Mouse (Mus musculus): ENCODE measurements around the gene Trim62. TPM values are rescaled to one million over a fixed set of nuclear protein-coding genes. Genes with fewer than 3 reads are reported as not detected.

Gene Trim62
- polyA plus RNA-seq, 1 experiment from 2014 or later = 23.4 TPM

DNA sequence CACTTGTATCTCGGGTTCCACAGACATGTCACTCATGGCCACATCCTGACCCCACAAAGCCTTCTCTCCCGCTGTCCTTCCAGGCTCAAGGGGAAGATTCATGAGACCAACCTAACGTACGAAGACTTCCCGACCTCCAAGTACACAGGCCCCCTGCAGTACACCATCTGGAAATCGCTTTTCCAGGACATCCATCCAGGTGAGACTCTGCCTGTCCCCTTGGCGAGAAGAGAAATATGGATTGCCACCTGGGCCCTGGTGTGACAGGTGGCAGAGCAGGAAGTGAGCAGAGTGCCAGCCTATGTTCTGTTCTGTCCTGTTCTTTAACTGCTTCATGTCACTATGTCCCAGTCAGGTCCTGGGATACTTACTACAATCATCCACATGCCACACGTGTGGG is 19.0 kb downstream of the Trim62 start:
- Histone ChIP-seq H3K9ac (no peak overlapping the region), H3K4me2 (no peak overlapping the region), H3K4me1 (replicated peaks) (peaks cover 67% of the 10 kb centered on the region), H3K27me3 (no peaks in the 10 kb centered on the region), H3K4me3 (no peak overlapping the region), H3K36me3 (peaks cover 44% of the 10 kb centered on the region), H3K9me3 (no peaks in the 10 kb centered on the region), H3K27ac (replicated peaks) (no peak overlapping the region)
- WGBS = 88% methylated on average over 8 of the region's 8 CpGs
- ATAC-seq (ENCODE audit: low read depth) = no peak

DNA sequence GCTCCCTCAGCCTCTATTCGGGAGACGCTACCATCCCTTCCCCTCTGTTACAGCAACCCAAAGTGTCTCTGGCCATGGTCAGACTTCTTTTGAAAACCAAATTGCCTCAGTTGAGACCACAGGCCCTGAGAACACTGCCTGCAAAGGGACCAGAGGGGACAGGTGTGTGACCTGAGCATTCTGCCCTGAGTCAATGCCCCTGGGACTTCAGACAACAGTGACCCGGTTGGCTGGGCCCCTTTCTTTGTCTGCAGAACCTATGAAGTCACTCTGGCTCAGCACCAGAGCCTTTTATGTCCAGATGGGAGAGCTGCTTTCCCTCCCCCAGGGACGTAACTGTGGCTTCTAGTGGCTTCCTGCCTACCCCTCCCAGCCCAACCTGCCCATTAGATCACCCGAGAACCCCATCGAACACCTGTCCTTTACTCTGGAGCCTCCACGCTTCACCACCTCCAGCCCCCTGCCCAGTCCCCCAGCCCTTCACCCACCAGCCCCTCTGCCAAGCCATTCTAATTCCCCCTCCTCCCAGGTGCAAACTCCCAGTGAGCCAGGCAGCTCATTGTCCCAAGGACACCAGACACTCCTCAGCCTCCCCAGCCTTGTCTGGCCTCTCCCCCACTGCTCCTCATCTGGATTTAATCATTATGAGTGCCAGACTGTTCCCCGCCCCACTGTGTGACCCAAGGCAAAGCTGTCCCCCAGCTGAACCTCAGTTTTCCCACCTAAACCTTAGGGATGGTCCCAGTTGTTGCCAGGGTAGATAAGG is 20.8 kb downstream of the Trim62 start:
- 51% methylated on average over 8 of the region's 8 CpGs for WGBS
- no peak overlapping the region for H3K4me2 ChIP-seq
- H3K9me3 ChIP-seq = no peaks in the 10 kb centered on the region
- no peaks in the 10 kb centered on the region for H3K27me3 ChIP-seq
- H3K4me1 ChIP-seq (replicated peaks) = peaks cover 52% of the 10 kb centered on the region
- peak overlapping the region; percentile 72 for H3K27ac ChIP-seq (replicated peaks)
- no peak overlapping the region for H3K4me3 ChIP-seq
- H3K36me3 ChIP-seq = peaks cover 46% of the 10 kb centered on the region
- peak overlapping the region; percentile 31; the same call in 1 of the 2 replicates for H3K9ac ChIP-seq
- no peak for ATAC-seq (ENCODE audit: low read depth)

DNA sequence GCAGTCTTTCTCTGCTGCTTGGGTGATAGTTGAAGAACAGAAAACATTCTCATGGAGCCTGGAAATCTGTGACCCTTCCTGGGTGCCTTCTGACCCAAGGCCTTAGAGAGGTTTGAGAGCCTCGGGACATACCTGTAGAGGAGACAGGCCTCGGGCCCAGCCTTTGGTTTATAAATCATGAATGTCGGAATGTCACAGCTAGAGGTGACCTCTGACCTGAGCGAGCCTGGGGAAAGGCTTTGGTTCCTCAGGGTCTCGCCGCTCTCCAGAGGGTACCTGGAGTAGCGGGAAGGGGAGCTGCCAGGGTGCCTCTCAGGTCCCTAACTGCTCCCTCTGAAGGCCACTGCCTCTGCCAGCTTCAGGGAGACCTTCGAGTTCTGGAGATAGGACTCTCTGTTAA is 21.9 kb downstream of the Trim62 start:
- peaks cover 42% of the 10 kb centered on the region for H3K4me1 ChIP-seq (replicated peaks)
- H3K36me3 ChIP-seq = peaks cover 56% of the 10 kb centered on the region
- no peak overlapping the region for H3K4me3 ChIP-seq
- H3K4me2 ChIP-seq = no peak overlapping the region
- ATAC-seq (ENCODE audit: low read depth) = no peak
- 36% methylated on average over 8 of the region's 8 CpGs for WGBS
- H3K9me3 ChIP-seq = no peaks in the 10 kb centered on the region
- peak overlapping the region; percentile 72 for H3K27ac ChIP-seq (replicated peaks)
- H3K9ac ChIP-seq = no peak overlapping the region
- no peaks in the 10 kb centered on the region for H3K27me3 ChIP-seq

DNA sequence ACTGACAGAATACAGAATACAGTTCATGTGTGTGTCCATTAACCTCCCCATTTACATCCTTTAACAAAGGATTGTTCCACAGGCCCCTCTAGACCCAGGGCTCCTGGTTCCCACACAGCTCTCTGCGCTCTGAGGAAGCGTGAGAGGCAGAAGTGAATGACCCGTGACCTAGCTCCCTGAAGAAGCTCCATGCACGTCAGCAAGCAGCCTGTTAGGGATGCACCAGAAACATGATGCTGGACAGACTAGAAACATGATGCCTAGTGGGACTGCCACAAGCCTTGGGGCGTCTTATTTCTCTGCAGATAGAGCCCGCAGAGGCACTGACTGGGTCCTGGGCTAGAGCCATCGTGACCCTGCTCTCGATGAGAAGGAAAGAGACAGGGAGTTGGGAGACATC is 23.4 kb downstream of the Trim62 start:
- H3K9ac ChIP-seq = peak overlapping the region; percentile 43; the same call in 1 of the 2 replicates
- no peaks in the 10 kb centered on the region for H3K9me3 ChIP-seq
- WGBS = 43% methylated on average over 8 of the region's 8 CpGs
- peaks cover 53% of the 10 kb centered on the region for H3K36me3 ChIP-seq
- H3K4me3 ChIP-seq = no peak overlapping the region
- no peaks in the 10 kb centered on the region for H3K27me3 ChIP-seq
- H3K4me2 ChIP-seq = no peak overlapping the region
- ATAC-seq (ENCODE audit: low read depth) = no peak
- H3K27ac ChIP-seq (replicated peaks) = peak overlapping the region; percentile 61; the same call in 1 of the 2 replicates
- peaks cover 37% of the 10 kb centered on the region for H3K4me1 ChIP-seq (replicated peaks)

DNA sequence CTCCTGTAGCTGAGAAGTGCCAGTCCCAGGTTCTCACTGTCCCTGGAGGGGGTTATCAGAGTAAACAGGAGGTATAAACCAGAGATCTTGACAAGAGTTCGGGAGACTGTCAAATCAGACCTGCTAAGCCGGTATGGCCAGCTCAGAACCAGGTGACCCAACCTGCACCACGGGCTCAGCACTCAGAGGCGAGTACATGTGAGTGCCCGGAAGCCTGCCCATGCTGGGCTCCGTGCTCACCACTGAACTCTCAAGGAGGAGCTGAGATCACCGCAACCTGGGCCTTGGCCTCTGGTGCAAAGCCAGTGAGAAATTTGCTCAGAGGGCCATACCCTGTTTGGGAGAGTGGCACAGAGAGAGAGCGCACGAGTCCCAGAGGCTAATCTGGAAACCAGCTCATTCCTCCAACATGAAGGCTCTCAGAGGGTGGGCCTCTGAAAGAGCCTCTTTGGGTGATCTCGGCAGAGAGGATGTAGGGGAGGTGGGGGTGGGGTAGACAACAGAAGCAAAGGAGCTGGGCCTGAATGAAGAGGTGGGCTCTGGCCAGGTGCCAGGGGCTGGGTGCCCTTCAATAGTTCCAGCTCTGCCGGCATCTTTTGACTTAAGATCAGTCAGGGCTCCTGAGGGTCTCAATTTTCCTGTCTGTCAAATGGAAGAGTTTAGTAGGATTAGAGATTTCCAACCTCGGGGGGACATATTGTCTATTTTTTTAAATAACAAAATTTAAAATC is 24.0 kb downstream of the Trim62 start:
- H3K9me3 ChIP-seq = no peaks in the 10 kb centered on the region
- H3K36me3 ChIP-seq = peaks cover 51% of the 10 kb centered on the region
- H3K27ac ChIP-seq (replicated peaks) = peak overlapping the region; percentile 61; the same call in 1 of the 2 replicates
- no peak overlapping the region for H3K4me2 ChIP-seq
- H3K4me3 ChIP-seq = no peak overlapping the region
- no peak for ATAC-seq (ENCODE audit: low read depth)
- H3K27me3 ChIP-seq = no peaks in the 10 kb centered on the region
- peaks cover 37% of the 10 kb centered on the region for H3K4me1 ChIP-seq (replicated peaks)
- WGBS = 68% methylated on average over 12 of the region's 12 CpGs
- peak overlapping the region; percentile 43; the same call in 1 of the 2 replicates for H3K9ac ChIP-seq

DNA sequence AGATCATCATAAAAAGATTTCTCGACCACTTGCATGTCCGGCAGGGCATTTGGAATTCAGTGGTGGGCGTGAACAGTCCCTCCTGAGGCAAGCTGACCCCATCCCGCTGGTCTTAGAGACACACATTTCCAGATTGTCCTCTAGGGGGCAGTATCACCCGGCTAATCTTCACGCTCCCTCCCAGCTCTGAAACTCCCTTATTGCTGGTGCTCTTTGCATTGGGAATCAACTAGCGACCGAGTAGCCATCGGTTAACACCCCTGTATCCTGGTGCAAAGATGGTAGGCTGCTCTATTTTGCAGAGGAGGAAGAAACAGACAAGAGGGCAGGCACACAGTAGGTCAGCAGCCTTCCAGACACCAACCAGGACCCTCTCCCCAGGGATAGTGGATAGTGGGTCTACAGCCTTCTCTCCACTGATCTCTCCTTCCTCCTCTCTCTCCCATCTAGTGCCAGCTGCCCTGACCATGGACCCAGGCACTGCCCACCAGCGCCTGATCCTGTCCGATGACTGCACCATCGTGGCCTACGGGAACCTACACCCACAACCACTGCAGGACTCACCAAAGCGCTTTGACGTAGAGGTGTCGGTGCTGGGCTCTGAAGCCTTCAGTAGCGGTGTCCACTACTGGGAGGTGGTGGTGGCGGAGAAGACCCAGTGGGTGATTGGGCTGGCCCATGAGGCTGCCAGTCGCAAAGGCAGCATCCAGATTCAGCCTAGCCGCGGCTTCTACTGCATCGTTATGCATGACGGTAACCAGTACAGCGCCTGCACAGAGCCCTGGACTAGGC is 25.4 kb downstream of the Trim62 start:
- WGBS = 62% methylated on average over 24 of the region's 24 CpGs
- peaks cover 39% of the 10 kb centered on the region for H3K4me1 ChIP-seq (replicated peaks)
- no peak overlapping the region for H3K4me2 ChIP-seq
- no peak for ATAC-seq (ENCODE audit: low read depth)
- no peaks in the 10 kb centered on the region for H3K9me3 ChIP-seq
- H3K4me3 ChIP-seq = no peak overlapping the region
- no peak overlapping the region for H3K9ac ChIP-seq
- H3K27ac ChIP-seq (replicated peaks) = no peak overlapping the region
- peaks cover 38% of the 10 kb centered on the region for H3K36me3 ChIP-seq
- H3K27me3 ChIP-seq = no peaks in the 10 kb centered on the region

DNA sequence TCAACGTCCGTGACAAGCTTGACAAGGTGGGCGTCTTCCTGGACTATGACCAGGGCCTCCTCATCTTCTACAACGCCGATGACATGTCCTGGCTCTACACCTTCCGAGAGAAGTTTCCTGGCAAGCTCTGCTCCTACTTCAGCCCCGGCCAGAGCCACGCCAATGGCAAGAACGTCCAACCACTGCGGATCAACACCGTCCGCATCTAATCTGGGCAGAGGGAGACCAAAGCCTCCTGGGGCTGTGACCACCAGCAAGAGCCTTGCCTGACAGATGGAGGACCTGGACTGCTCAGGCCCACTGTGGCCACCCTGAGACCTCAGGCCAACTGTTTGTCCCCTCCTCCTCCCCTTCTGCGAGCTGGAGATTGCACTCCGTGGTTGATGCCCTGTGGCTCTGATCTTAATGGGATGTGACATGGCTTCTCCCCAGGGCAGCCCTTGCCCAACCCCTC is 26.0 kb downstream of the Trim62 start:
- H3K4me1 ChIP-seq (replicated peaks) = peaks cover 33% of the 10 kb centered on the region
- no peaks in the 10 kb centered on the region for H3K9me3 ChIP-seq
- H3K9ac ChIP-seq = no peak overlapping the region
- H3K27ac ChIP-seq (replicated peaks) = no peak overlapping the region
- peaks cover 35% of the 10 kb centered on the region for H3K36me3 ChIP-seq
- H3K4me2 ChIP-seq = no peak overlapping the region
- H3K4me3 ChIP-seq = no peak overlapping the region
- ATAC-seq (ENCODE audit: low read depth) = no peak
- WGBS = 90% methylated on average over 14 of the region's 14 CpGs
- H3K27me3 ChIP-seq = no peaks in the 10 kb centered on the region

DNA sequence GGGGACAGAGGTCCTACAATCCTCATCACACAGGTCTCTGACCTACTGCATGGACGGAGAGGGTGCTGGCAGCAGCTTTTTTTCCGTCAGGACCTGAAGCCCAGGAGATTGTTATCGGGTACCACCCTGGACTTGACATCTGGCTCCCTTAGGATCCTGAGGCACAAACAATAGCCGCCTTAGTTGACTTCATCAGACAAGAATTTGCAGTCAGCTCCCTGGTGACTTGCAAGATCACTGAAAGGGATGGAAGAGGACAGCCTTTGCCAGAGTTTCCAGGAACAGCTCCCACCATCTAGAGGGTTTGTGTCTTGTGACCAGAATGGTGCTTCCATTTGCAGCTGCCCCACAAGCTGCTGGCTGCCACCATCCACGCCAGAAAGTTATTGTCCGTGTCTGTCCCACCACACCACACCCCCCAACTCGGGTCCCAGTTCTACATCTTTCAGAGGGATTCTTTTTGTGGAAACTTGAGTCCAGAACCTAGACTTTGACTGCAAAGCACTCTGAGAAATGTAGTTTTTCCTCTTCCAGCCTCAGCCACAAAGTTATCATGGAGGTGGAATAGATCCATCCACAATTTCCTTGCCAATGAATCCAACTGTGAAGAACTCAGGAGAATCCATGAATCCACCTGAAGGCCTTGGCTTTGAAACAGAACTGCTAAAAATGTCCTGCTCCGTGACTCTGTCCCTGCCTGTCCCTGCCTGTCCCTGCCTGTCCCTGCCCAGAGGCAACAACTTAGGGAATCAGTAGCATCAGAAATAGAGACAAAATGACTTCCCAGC is 27.1 kb downstream of the Trim62 start:
- Histone ChIP-seq H3K27me3 (peaks cover 5% of the 10 kb centered on the region; the same call in 1 of the 2 replicates), H3K4me3 (no peak overlapping the region), H3K4me1 (replicated peaks) (peaks cover 22% of the 10 kb centered on the region), H3K9ac (no peak overlapping the region), H3K27ac (replicated peaks) (no peak overlapping the region), H3K4me2 (no peak overlapping the region), H3K9me3 (no peaks in the 10 kb centered on the region), H3K36me3 (peaks cover 31% of the 10 kb centered on the region)
- WGBS = 78% methylated on average over 8 of the region's 8 CpGs
- ATAC-seq (ENCODE audit: low read depth) = no peak

DNA sequence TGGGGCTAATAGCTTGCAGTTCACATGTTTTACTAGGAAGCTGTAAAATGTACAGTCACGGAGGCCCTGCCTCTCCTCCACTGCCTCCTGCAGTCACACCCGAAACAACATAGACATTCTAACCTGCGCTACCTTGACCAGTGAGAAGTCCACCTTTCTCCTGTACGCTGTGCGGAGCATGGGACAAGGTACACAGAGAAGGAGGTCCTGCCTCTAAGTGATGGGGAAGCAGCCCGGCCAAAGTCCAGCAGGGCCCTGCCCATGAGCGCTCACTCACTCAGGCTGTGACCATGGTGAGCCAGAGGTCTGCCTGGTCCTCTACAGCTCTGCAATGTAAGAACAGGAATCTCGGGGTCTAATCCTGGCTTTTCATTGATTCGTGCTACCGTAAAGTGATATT is 28.7 kb downstream of the Trim62 start:
- Histone ChIP-seq H3K4me2 (no peak overlapping the region), H3K27ac (replicated peaks) (no peak overlapping the region), H3K4me3 (no peak overlapping the region), H3K9me3 (no peaks in the 10 kb centered on the region), H3K36me3 (peaks cover 31% of the 10 kb centered on the region), H3K4me1 (replicated peaks) (peaks cover 13% of the 10 kb centered on the region), H3K27me3 (peaks cover 8% of the 10 kb centered on the region; the same call in 1 of the 2 replicates), H3K9ac (no peak overlapping the region)
- no peak for ATAC-seq (ENCODE audit: low read depth)
- WGBS = 89% methylated on average over 10 of the region's 10 CpGs

DNA sequence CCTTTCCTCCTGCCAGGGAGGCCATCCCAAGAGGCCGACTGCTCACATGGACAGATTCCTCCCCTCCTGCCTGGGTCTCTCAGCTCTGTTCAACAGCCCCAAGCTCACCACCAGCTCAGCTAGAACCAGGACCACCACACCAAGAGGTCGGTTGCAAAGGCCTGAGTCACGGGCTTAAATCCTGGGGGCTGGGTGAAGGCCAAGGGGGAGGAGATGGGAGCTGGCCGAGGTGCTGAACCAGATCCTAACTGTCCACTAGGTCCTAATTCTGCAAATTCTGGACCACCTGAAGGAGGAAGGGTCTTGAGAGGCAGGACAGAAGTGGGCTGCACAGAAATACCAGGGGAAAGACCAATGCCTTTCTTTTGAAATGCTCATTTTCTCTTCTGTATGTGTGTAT is 30.4 kb downstream of the Trim62 start:
- 0 out of 2 replicates have a peak overlapping the region, but pooled peaks have one; percentile 23 for H3K27ac ChIP-seq (replicated peaks)
- H3K36me3 ChIP-seq = peaks cover 29% of the 10 kb centered on the region
- no peak overlapping the region for H3K9ac ChIP-seq
- no peaks in the 10 kb centered on the region for H3K9me3 ChIP-seq
- 21% methylated on average over 4 of the region's 4 CpGs for WGBS
- no peak overlapping the region for H3K4me3 ChIP-seq
- no peak for ATAC-seq (ENCODE audit: low read depth)
- H3K4me2 ChIP-seq = no peak overlapping the region
- H3K4me1 ChIP-seq (replicated peaks) = peaks cover 13% of the 10 kb centered on the region
- H3K27me3 ChIP-seq = peaks cover 8% of the 10 kb centered on the region; the same call in 1 of the 2 replicates

DNA sequence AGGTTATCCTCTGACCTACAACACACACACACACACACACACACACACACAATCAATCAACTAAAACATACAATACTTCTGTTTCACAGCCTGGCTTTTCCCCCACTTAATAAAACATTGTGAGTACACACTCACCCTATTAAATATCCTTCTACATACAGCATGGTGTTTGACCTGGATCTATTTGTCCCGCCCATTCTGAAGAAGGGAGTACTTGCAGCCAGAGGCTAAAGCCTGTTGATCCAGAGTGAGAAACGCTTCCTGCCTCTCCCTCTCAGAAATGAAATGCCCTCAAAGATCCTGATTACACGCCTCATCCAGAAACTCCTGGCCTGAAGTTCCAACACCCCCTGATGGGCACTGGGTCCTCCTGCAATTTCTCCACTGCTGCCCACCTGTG is 33.7 kb downstream of the Trim62 start:
- no peak for ATAC-seq (ENCODE audit: low read depth)
- WGBS = 76% methylated on average over 3 of the region's 3 CpGs

More for the DNA sequence above, 33.7 kb downstream of the Trim62 start:
- Histone ChIP-seq H3K27me3 (peaks cover 8% of the 10 kb centered on the region; the same call in 1 of the 2 replicates), H3K9ac (no peak overlapping the region), H3K27ac (replicated peaks) (no peak overlapping the region), H3K4me3 (no peak overlapping the region), H3K9me3 (no peaks in the 10 kb centered on the region), H3K4me1 (replicated peaks) (peaks cover 16% of the 10 kb centered on the region), H3K4me2 (no peak overlapping the region), H3K36me3 (peaks cover 1% of the 10 kb centered on the region; the same call in 1 of the 2 replicates)
